Mouse (Mus musculus) 3T3-L1 (cell line): Measurements from ENCODE around the gene Gde1.

Experiments used
- DNase-seq: peaks from one replicate; pipeline ENCODE4 v3.0.0-alpha.2; 2015; ENCODE audit warnings: low read depth, low spot score

The Gde1 gene

DNA sequence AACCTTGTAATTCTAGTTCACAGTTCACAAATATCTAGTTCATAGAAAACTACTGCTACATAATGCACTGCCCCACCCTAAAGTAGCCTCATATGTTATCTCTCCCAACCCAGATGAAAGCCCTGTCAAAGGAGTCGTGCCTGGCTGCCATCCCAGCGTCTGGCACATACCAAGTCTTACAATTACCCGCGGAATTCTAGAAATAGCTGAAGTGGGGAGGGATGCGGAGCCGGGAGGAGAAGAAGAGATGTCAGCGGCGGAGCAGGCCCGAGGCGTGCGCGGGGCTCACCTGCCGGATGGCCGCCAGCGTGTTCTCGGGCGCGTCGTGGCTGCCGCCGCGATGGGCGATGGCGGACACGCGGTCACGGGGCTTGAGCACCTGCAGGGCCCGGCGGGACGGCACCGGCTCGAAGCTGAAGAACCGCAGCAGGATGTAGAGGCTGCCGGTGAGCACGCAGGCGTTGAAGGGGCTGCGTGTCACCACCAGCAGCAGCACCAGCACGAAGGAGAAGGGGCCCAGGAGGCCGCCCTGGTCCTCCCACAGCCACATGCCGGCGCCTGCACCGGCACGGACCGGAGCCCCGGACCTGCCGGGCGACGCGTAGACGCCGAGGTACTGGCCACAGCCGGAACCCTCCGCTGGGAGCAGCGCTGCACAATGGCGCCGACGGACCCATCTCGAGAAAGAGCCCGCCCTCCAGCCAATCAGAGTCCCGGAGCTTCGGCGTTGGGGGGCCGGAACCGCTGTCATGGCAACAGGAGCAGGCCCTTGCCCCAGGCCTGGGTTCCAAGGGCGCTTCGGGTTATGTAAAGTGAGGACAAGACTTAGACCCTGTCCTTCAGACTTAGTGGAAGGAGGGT, at the start of gene Gde1:
TSS of gene Gde1 (minus strand) at position 678 of the 861 bp plus-strand sequence.
- DNase-seq = peak; percentile 86

DNA sequence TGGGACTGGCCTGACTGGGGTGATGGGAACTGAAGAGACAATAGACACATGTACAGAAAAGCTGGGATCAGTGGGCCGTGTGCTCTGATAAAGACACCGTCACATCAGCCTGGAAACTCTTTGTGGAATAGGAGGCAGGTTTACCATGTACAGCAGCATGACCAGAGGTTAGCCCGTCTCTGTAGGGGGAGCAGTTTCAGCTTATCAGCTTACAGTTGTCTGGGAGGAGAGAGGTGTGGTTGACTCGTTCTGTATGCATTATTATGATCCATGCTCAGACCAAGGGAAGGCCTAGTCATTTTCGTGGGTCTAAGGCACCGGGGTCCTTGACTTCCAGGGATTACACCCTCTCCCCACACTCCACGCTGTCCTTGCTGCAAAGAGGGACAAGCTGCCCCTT, 46.0 kb upstream of the Gde1 start:
- no peak for DNase-seq

DNA sequence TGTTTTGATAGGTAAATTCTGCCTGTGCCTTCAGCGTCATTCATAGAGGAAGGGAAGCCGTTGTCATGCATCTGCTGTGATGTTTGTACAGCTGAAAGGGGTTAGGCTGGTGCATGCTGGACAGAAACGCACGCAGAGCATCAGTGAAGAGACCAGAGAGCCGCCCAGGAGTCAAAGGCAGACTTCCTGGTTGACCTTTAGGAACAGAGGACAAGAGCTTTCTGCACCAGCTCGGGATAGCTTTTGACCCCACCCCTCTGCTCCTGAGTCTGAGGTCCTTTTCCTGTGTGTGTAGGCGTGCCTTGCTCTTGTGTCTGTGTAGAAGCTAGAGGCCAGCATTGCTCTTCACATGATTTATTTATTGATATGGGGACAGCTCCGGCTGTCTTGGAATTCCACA, 44.1 kb upstream of the Gde1 start:
- DNase-seq = no peak

DNA sequence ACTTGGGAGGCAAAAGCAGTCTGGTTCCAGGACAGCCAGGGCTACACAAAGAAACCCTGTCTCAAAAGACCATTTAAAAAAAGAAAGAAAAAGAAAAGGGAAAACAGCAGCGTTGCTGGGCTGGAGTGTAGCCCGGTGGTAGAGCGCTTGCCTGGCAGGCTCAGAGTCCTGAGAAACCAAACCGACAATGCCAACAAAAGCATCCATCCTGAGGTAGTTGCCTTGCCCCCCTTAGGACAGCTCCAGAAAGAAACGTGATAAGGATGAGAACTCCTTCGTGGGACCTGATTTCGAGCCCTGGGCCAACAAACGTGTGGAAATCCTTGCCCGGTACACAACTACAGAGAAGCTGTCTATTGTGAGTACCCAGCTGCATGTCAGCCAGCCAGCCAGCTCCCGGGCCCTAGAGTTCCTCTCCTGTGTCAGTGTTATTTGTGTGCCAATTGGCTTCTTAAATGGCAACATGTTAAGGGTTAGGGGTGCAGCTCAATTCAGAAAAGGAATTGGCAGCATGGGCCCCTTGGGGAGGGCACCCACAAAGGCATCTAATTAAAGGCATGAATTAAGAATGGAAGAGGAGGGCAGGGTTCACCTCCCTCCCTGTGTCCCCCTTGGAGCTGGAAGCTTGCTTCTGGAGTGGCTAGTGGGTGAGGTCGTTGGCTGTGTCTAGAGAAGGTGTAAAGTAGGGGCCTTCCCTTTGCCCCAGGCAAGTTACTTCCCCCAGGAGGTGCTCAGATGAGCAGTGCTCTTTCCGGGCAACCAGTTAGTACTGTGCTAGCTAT, 42.5 kb upstream of the Gde1 start:
- DNase-seq = no peak

DNA sequence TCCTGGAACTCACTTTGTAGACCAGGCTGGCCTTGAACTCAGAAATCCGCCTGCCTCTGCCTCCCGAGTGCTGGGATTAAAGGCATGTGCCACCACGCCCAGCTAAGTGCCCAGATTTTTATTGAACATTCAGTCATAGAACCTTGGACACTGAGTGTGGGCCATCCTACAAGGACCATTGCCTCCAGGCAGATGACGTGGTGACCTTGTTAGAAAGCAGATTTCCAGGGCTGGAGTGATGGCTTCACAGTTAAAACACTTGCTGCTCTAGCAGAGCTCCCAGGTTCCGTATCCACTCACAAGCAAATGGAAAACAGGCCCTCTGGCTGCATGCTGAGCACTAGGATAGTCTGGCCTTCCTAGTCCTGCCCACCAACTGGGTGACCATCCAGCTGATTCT, 39.2 kb upstream of the Gde1 start:
- no peak for DNase-seq

DNA sequence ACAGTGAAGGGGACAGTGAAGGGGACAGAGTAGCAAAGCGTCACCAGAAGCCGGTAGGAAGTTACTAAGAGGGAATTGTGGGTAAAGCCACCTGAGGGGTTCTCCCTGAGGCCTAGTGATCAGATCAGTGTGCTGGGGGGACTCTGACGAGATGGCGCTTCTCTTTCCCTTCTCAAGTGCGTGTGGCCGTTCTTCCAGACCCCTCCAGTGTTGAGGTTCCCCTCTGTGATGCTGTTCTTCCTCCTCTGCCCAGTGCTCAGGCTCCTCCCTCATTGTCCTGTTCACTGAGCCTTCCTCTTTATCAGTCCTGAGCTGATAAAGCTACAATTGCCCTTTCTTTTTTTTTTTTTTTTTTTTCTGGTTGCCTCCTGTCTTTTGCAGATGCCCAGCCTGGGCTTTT, 36.7 kb upstream of the Gde1 start:
- DNase-seq = no peak

DNA sequence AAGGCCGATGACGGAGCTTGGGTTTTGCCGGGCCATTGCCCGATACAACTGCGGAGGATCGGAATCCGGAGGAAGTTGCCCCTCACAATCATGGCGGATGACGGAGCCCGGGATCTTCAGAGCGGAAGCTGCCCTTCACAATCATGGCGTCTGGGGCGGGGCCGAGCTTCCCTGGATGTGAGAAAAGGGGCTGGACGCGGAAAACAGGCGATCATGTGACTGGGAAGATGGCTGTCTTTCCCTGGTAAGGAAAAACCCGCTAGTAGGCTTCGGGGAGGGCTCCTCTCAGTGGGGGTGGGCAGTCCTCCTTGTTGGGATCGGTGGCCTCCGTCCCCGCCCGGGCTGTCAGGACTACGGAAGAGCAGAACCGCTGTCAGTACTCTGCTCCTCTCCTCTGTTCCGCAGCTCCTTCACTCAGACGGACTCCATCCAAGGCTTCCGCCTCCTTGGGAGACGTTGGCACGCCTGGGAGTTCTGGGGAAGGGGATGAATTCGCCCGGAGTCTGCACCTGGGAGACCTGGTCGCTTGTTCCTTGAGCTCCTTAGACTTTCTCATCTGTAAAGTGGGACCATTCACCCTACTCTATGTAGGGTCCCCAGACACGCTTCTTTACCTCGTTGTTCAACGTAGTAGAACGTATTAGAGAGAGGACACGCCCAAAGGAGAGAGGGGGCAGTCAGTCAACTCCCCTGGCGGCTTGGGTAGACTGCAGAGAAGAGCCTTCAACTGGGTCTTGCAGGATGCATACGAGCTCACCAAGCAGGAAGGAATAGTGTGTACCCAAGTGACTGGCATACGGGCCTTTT, 35.2 kb upstream of the Gde1 start:
- DNase-seq = peak; percentile 97

DNA sequence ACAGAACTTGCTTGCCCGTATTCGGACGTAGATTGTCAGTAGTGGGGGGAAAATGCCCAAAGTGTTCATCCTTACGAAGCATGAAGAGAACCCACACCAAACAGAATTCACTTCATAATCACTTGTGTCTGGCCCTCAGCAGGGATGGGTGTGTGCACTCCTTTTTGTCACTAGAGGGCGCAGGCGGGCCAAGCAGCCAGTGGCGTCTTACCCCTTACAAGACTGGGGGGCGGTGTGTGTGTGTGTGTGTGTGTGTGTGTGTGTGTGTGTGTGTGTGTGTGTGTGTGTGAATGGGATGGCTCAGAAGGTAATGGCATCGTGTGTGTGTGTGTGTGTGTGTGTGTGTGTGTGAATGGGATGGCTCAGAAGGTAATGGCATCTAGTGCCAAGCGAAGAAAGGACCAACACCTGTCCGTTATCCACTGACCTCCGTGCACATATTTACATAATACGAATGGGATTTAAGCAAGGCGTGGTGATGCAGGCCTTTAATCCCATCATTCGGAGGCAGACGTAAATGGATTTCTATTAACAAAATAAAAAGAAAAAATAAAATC, 34.5 kb upstream of the Gde1 start, which contains the start of gene Vps35l:
TSS of gene Vps35l (plus strand) at position 252 of the 557 bp plus-strand sequence.
- DNase-seq = peak; percentile 82

DNA sequence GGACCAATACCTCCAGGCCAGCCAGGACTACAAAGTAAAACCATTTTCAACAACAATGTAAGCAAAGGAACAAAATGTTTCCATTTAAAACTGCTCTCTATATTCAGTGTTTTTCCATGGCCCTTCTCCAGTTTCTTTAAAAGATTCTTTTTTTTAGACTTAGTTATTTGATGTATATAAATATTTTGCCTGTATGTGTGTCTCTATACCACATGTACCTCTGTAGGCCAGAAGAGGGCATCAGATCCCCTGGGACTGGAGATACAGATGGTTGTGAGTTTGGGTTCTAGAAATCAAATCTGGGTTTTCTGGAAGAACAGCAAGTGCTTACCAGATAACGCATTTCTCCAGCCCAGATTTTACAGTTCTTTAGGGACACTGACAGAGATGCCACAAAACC, 33.2 kb upstream of the Gde1 start:
- DNase-seq = peak; percentile 18

DNA sequence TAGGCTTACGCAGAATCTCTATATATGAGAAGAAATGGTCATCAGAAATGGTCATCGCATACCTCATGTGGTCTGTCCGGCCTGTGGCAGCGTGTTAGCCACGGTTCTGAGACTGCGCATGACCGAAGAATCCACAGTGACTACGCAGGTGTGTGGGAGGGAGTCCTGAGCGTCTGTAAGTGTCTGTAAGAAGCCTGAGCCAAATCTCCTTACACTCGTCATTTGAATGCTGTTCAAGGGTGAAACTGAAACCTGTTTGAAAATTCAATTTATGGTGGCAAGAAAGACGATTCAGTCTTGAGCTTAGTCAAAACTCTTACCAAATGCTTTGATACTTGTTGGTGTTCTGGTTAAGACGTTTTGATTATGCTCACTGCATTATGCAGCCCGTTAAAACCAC, 27.6 kb upstream of the Gde1 start:
- no peak for DNase-seq

DNA sequence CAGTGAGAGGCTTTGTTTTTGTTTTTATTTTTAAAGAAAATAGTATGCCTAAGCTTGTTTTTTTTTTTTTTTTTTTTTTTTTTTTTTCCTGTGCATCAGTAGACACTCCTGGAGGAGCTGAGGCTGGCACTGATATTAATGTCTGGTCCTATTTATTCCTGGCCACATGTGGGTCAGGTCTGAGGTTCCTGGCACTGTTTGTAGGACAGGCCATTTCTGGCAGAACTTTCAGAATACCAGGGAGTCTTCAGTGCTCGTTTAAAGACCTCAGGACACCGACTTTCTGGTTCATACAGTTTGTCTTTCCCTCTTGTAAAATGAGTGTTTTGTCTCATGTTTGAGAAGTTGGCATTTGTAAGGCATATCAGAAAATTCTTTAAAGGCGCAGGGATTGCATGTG, 26.2 kb upstream of the Gde1 start:
- no peak for DNase-seq

DNA sequence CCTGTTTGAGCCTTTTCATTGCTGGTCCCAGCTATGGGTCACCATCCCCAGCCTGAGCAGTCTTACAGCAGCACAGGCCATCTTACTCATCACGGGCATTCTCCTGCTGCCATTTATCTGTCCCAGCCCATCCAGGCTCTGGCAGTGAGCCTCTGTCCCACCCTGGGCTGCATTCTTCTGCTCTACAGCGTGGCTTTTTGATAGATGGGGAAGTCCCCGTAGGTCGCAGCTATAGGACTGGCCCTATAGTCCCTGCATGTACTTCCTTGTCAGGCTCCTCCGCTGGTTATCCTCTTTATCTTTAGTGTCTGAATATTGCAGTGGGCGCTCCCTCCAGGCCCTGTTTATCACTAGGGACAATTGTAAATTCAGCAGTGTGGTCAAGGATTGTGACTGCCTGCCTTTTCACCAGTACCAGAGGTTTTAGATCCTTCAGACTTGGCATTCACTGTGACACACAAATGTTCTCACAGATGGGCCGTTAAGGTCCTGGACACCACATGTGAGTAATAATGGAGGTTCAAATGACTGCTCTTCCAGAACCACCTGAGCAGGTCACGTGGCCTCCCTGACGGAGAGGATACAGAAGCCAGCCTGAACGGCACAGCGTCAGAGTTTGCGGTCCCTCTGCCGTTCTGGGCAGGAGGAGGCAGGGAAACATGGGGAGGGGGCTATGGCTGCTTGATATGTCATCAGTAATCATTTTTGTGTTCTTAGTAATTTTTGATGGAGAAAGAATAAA, 23.4 kb upstream of the Gde1 start:
- DNase-seq = no peak

DNA sequence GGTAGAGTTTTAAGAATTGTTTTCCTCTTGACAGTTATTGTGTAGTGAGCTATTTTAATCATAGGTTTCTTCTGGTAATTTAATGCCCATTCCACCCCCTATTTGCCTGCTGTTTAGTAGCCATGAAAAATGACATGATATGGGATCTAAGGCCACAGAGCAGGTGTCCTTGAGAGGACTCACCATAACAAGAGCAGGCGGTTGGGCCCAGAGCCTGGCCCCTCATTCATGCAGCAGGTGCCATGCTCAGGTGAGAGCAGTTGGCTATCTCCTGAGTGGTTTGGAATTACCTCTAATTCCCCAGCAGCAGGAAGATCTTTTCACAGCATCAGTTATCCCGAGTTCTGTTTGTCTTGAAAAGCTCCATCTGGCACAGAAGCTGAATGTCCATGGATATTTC, 19.9 kb upstream of the Gde1 start:
- DNase-seq = no peak

DNA sequence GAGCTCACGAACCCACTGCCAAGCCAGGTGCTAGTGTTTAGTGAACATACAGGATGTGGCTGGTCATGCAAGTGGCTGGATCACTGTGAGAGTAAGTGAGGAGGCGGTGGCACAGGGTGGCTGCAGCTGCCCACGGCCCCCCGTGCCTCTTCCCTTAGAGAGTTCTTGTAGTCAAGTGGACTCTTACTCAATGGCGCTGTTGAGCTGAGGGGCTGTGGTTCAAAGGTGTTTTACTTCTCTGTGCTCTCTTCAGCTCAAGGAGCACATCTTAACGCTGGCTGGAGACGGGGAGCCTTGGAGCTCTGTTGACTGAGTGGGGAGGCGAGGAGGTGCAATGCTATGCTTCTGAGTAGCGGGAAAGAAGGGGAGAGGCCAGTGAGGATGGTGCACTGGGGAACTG, 18.3 kb upstream of the Gde1 start:
- no peak for DNase-seq

DNA sequence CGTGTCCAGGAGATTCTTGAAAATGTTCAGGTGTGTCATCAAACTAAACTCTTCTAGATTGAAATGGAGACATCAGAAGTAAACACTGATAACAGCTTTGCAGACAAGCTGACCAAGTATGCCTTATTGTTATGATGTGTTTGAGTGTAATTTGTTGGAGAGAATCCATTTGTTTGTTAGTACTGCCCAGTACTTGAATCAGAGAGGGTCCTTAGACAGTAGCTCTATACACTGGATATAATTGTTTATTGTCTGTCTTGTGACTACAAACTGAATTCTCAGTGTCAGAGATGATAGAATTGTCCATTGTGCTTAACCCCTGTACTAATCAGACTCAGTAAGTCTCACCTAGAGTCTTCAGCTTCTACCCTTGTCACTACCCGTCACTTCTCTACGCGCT, 12.5 kb upstream of the Gde1 start:
- no peak for DNase-seq

DNA sequence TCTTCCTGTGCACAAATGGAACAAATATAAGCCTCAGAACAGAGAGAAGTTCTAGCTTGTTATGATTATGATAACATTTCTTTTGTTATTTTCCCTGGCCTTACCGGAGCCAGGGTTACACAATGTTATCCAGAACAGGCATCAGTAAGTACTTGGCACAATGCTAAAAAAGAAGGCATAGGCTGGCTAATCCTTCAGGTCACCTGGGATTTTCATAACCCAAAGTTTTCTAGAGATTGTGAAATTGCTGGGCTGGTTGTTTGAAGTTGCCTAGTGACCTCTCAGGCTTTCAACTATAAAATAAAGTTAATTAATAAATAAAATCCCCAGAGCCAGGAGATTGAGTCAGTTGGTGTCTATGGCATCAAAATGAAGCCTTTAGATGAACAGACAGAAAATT, 9.3 kb upstream of the Gde1 start:
- DNase-seq = no peak

DNA sequence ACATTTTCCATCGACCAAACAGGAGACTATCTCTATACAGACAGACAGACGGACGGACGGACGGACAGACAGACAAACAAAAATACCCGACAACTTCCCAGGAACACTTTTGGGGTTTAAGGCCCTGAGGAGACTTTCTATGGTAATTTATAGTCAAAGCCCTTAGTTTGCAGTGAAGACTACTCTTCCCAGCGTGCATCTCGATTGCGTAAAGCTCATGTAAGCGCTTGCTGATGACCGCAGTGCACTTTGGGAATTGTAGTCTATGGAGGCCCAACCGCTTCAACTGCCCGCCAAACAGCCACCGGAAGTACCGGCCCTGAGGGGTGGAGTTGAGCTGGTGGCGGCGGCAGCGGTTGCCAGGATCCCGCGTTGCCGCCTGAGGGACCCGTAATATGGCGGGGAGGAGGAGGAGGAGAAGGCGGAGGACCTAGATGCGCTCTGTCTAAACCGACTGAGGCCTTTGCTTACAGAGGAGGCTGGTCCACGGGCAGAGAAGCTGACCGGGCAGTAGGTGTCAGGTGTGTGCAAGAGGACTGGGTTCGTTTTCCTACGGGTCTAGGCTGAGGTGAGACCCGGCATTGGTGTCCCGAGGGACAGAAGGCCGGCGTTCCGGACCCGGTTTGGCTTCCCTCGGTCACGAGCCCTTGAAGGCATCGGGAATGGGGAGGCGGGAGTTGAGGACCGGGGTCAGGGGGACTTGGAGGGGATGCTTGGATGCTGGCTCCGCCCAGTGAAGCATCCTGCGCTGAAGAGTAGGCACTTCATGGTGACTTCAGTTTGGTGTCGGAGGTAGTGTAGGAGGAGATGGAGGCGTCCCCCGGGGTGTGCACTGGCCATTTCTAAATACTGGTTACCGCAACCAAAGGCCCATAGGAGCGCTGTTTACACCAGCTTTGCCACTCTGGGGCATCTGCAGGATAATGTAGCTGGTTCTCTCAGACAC, 6.9 kb upstream of the Gde1 start, which contains the start of gene Ccp110:
TSS of gene Ccp110 (plus strand) at position 325 of the 946 bp plus-strand sequence.
- DNase-seq = peak; percentile 97

DNA sequence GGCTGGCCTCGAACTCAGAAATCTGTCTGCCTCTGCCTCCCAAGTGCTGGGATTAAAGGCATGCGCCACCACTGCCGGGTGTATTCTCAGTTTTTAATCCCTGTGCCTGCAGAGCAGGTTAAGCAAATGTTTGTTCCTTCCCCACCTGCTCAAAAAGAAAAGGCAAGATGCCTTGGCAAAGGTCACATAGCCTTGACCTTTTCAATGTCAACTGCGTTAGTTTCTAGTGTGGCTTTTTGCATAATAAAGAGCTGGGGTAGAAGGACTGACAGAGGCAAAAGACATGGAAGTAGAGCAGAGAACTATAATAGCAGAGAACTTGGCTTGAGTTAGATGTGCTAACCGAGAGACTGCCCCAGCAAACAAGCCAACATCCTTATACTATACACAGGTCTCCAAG, 5.2 kb upstream of the Gde1 start:
- DNase-seq = no peak

DNA sequence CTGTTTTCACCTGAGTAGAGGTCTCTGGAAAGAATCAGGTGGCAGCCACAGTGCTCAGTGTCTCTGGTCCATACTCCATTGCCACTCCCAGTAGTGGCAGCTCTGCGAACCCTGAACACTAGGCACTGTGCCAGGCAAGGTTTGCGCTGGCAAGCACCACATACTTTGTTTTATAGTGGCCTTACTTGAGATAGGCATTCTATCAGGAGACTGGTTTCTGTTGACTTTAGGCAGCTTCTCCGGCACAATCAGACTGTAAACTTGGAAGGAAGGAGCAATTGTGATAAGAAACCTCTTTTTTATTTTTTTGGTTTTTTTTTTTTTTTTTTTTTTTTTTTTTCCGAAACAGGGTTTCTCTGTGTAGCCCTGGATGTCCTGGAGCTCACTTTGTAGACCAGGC, 2.4 kb upstream of the Gde1 start:
- no peak for DNase-seq

DNA sequence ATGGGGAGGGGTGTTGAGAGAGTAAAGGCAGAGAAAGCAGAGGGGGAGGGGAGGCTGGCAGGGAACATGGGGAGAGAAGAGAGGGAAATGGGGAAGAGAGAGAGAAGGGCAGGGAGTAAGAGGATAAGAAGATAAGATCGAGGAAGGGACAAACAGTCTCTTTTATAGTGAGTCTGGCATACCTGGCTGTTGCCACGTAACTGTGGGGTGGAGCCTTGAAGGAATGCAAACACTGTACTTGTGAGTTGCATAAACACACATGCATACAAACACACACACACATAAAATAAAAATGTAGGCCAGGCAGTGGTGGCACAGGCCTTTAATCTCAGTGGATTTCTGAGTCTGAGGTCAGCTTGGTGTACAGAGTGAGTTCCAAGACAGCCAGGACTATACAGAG, 1.6 kb upstream of the Gde1 start:
- DNase-seq = no peak
